Mouse (Mus musculus) bone marrow, adult 2 months (tissue): ENCODE data around the gene Swap70. TPM values are rescaled to one million over a fixed set of nuclear protein-coding genes. Genes with fewer than 3 reads are reported as not detected.

Experiments
- H3K27ac ChIP-seq: fragments of 200-500 bp; 2 replicates; pipeline ENCODE4 v1.5.1; 2012; ENCODE audit warnings: low read depth, mild to moderate bottlenecking, control low read depth, inconsistent platforms, low read length; ENCODE audit not compliant: control insufficient read depth, poor library complexity, insufficient read depth
- H3K4me1 ChIP-seq: fragments of 200-500 bp; 2 replicates; pipeline ENCODE4 v1.6.1; 2011; ENCODE audit warnings: low read length; ENCODE audit not compliant: control insufficient read depth, insufficient read depth
- H3K4me3 ChIP-seq: fragments of 200-500 bp; replicated peaks from 2 replicates; pipeline ENCODE3; 2011; ENCODE audit warnings: mild to moderate bottlenecking, low read depth, low read length, control low read depth; ENCODE audit not compliant: control insufficient read depth
- CTCF ChIP-seq: fragments of 200-500 bp; IDR thresholded peaks from 2 replicates; pipeline ENCODE4 v1.5.1; 2011; ENCODE audit warnings: low read length, control low read depth; ENCODE audit not compliant: control insufficient read depth, insufficient read depth
- POLR2A ChIP-seq: fragments of 200-500 bp; IDR thresholded peaks from 2 replicates; pipeline ENCODE4 v1.6.1; 2011; ENCODE audit warnings: low read depth, mild to moderate bottlenecking, control low read depth, low read length, borderline replicate concordance; ENCODE audit not compliant: control insufficient read depth
- WGBS: fragments of 180-500 bp; shearing (Covaris S2); methylation state at CpG from one replicate; pipeline ENCODE4 v1.1.7; 2018; 5-methylcytosine and 5-hydroxymethylcytosine counted together
- polyA plus RNA-seq: library from polyadenylated mRNA; stranded (reverse); fragments of >200 nt; gene quantifications from 2 replicates; pipeline ENCODE4 v1.2.4, GENCODE M21; 2011; ENCODE audit warnings: low replicate concordance; ENCODE audit not compliant: missing spikeins, insufficient read depth, insufficient read length

Gene Swap70
- 12.6 and 23.1 TPM in 2 replicates for polyA plus RNA-seq

- H3K4me1 ChIP-seq: no peaks in the 10 kb centered on the region; the same call in 1 of the 2 replicates
- WGBS: under 1% methylated on average over 73 of the region's 73 CpGs
- H3K4me3 ChIP-seq: peak within 1 kb of the TSS; percentile 93
- peak; percentile 25; the same call in 1 of the 2 replicates for TF ChIP-seq CTCF
- TF ChIP-seq POLR2A: peak; percentile 99
- peak within 1 kb of the TSS; percentile 80 for H3K27ac ChIP-seq
Measured at GRCm38 (mm10) chr7:110221586-110222481, at the start of gene Swap70. Gene Swap70, plus strand, starts transcription at chr7:110221711.

- Histone ChIP-seq H3K4me3 (no peak overlapping the region), H3K27ac (no peak overlapping the region), H3K4me1 (peaks cover under 1% of the 10 kb centered on the region; the same call in 1 of the 2 replicates)
- TF ChIP-seq POLR2A: no peak
- TF ChIP-seq CTCF: no peak
- 71% methylated on average over 7 of the region's 7 CpGs for WGBS
Measured at GRCm38 (mm10) chr7:110179208-110179607, 42.3 kb upstream of the Swap70 start.

- Histone ChIP-seq H3K4me3 (no peak overlapping the region), H3K27ac (no peak overlapping the region), H3K4me1 (peaks cover 4% of the 10 kb centered on the region; the same call in 1 of the 2 replicates)
- no peak for TF ChIP-seq POLR2A
Measured at GRCm38 (mm10) chr7:110180613-110181012, 40.9 kb upstream of the Swap70 start.

GRCm38 (mm10) chr7:110181446-110181845 lies 40.1 kb upstream of the Swap70 start:
- WGBS: 80% methylated on average over 8 of the region's 8 CpGs
- peaks cover 4% of the 10 kb centered on the region; the same call in 1 of the 2 replicates for H3K4me1 ChIP-seq
- H3K4me3 ChIP-seq: no peak overlapping the region
- no peak overlapping the region for H3K27ac ChIP-seq
- no peak for TF ChIP-seq POLR2A
- no peak for TF ChIP-seq CTCF

- no peak for TF ChIP-seq POLR2A
- no peak for TF ChIP-seq CTCF
- Histone ChIP-seq H3K27ac (peak overlapping the region; percentile 71; the same call in 1 of the 2 replicates), H3K4me3 (no peak overlapping the region), H3K4me1 (peaks cover 4% of the 10 kb centered on the region; the same call in 1 of the 2 replicates)
- 60% methylated on average over 3 of the region's 3 CpGs for WGBS
Measured at GRCm38 (mm10) chr7:110184608-110185007, 36.9 kb upstream of the Swap70 start.

- H3K27ac ChIP-seq: 0 out of 2 replicates have a peak overlapping the region, but pooled peaks have one; percentile 33
Measured at GRCm38 (mm10) chr7:110189951-110190350, 31.6 kb upstream of the Swap70 start.

GRCm38 (mm10) chr7:110193186-110193585 lies 28.3 kb upstream of the Swap70 start:
- 67% methylated on average over 3 of the region's 3 CpGs for WGBS
- H3K27ac ChIP-seq: no peak overlapping the region
- TF ChIP-seq CTCF (no peak), POLR2A (no peak)
- no peaks in the 10 kb centered on the region; the same call in 1 of the 2 replicates for H3K4me1 ChIP-seq
- H3K4me3 ChIP-seq: no peak overlapping the region

More at GRCm38 (mm10) chr7:110189951-110190350, 31.6 kb upstream of the Swap70 start:
- no peak overlapping the region for H3K4me3 ChIP-seq
- 60% methylated on average over 7 of the region's 7 CpGs for WGBS
- peaks cover under 1% of the 10 kb centered on the region; the same call in 1 of the 2 replicates for H3K4me1 ChIP-seq
- no peak for TF ChIP-seq CTCF
- no peak for TF ChIP-seq POLR2A

- no peak overlapping the region for H3K4me3 ChIP-seq
- H3K27ac ChIP-seq: no peak overlapping the region
- H3K4me1 ChIP-seq: no peaks in the 10 kb centered on the region; the same call in 1 of the 2 replicates
- WGBS: 68% methylated on average over 7 of the region's 7 CpGs
- TF ChIP-seq CTCF: no peak
- TF ChIP-seq POLR2A: no peak
Measured at GRCm38 (mm10) chr7:110197176-110197575, 24.3 kb upstream of the Swap70 start.
